Mouse (Mus musculus): ENCODE data around the gene Plk3. TPM values are rescaled to one million over a fixed set of nuclear protein-coding genes. Genes with fewer than 3 reads are reported as not detected.

Plk3 gene
- polyA plus RNA-seq, 1 experiment from 2014 or later = 2.5 TPM

DNA sequence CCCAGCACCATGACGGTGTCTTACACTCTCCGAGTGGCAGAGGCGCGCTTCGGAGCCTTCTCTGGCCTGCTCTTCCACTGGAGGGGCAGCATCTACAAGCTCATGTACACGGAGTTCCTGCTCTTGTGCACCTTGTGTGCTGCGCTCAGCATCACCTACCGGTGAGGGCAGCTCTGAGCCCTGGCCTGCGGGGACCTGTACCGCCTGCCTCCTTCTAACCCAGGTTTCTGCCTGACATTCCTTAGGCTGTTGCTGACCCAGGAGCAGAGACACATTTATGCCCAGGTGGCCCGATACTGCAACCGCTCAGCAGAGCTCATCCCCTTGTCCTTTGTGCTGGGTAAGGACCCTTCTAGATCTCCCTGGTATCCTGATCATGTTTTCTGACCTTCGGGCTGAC, 11.5 kb upstream of the Plk3 start:
- no peak overlapping the region for H3K9ac ChIP-seq (ENCODE audit: low read depth, low read length)
- no peak for ATAC-seq
- H3K27ac ChIP-seq (ENCODE audit: low read length) = no peak overlapping the region
- no peak overlapping the region for H3K4me3 ChIP-seq (ENCODE audit: low read length)
- 93% methylated on average over 13 of the region's 13 CpGs for WGBS
- no peaks in the 10 kb centered on the region for H3K27me3 ChIP-seq (replicated peaks; ENCODE audit: control insufficient read depth, insufficient read depth, low read length)
- H3K9me3 ChIP-seq (ENCODE audit: control insufficient read depth, low read length) = no peaks in the 10 kb centered on the region
- no peaks in the 10 kb centered on the region for H3K4me1 ChIP-seq (ENCODE audit: control insufficient read depth, insufficient read depth, low read length)
- H3K36me3 ChIP-seq (ENCODE audit: control insufficient read depth, insufficient read depth, low read length) = peaks cover 4% of the 10 kb centered on the region
- no peak overlapping the region for H3K4me2 ChIP-seq (ENCODE audit: low read depth, low read length)

DNA sequence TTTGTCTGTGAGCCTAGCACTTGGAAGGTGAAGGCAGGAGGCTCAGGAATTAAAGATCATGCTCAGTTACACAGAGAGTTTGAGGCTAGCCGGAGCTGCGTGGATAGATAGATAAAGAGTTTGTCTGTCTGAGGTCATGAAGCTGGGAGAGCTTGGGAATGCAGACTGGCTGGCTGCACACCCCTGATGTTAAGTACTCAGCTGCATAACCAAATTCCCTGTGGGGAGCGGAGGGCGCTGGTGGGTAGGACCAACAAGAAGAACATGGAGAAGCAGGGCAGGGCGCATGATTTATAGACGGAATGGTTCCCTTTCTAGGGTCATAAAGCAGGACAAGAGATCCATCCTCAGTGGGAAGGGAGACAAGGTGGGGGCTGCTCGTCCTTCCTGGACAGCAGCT, 9.3 kb upstream of the Plk3 start:
- H3K27me3 ChIP-seq (replicated peaks; ENCODE audit: control insufficient read depth, insufficient read depth, low read length) = no peaks in the 10 kb centered on the region
- no peaks in the 10 kb centered on the region for H3K9me3 ChIP-seq (ENCODE audit: control insufficient read depth, low read length)
- H3K4me2 ChIP-seq (ENCODE audit: low read depth, low read length) = no peak overlapping the region
- no peaks in the 10 kb centered on the region for H3K4me1 ChIP-seq (ENCODE audit: control insufficient read depth, insufficient read depth, low read length)
- no peak for ATAC-seq
- WGBS = 39% methylated on average over 7 of the region's 7 CpGs
- H3K27ac ChIP-seq (ENCODE audit: low read length) = no peak overlapping the region
- no peaks in the 10 kb centered on the region for H3K36me3 ChIP-seq (ENCODE audit: control insufficient read depth, insufficient read depth, low read length)
- no peak overlapping the region for H3K4me3 ChIP-seq (ENCODE audit: low read length)
- H3K9ac ChIP-seq (ENCODE audit: low read depth, low read length) = no peak overlapping the region

GRCm38 (mm10) chr4:117140613-117141012, 6.8 kb upstream of the Plk3 start:
- no peak overlapping the region for H3K4me2 ChIP-seq (ENCODE audit: low read depth, low read length)
- H3K27me3 ChIP-seq (replicated peaks; ENCODE audit: control insufficient read depth, insufficient read depth, low read length) = no peaks in the 10 kb centered on the region
- no peaks in the 10 kb centered on the region for H3K36me3 ChIP-seq (ENCODE audit: control insufficient read depth, insufficient read depth, low read length)
- 40% methylated on average over 4 of the region's 4 CpGs for WGBS
- peaks cover 1% of the 10 kb centered on the region; the same call in 1 of the 2 replicates for H3K4me1 ChIP-seq (ENCODE audit: control insufficient read depth, insufficient read depth, low read length)
- H3K27ac ChIP-seq (ENCODE audit: low read length) = no peak overlapping the region
- ATAC-seq = no peak
- no peak overlapping the region for H3K4me3 ChIP-seq (ENCODE audit: low read length)
- no peaks in the 10 kb centered on the region for H3K9me3 ChIP-seq (ENCODE audit: control insufficient read depth, low read length)
- no peak overlapping the region for H3K9ac ChIP-seq (ENCODE audit: low read depth, low read length)

- Histone ChIP-seq H3K4me1 (ENCODE audit: control insufficient read depth, insufficient read depth, low read length) (peaks cover 9% of the 10 kb centered on the region), H3K27me3 (replicated peaks; ENCODE audit: control insufficient read depth, insufficient read depth, low read length) (no peaks in the 10 kb centered on the region), H3K9ac (ENCODE audit: low read depth, low read length) (no peak overlapping the region), H3K27ac (ENCODE audit: low read length) (no peak overlapping the region), H3K4me2 (ENCODE audit: low read depth, low read length) (no peak overlapping the region), H3K36me3 (ENCODE audit: control insufficient read depth, insufficient read depth, low read length) (no peaks in the 10 kb centered on the region), H3K4me3 (ENCODE audit: low read length) (no peak overlapping the region), H3K9me3 (ENCODE audit: control insufficient read depth, low read length) (no peaks in the 10 kb centered on the region)
- WGBS = 3% methylated on average over 2 of the region's 2 CpGs
- ATAC-seq = no peak
Observed at GRCm38 (mm10) chr4:117139217-117139612, 5.5 kb upstream of the Plk3 start.

- peaks cover 12% of the 10 kb centered on the region for H3K4me1 ChIP-seq (ENCODE audit: control insufficient read depth, insufficient read depth, low read length)
- H3K4me2 ChIP-seq (ENCODE audit: low read depth, low read length) = no peak overlapping the region
- H3K27me3 ChIP-seq (replicated peaks; ENCODE audit: control insufficient read depth, insufficient read depth, low read length) = no peaks in the 10 kb centered on the region
- no peak overlapping the region for H3K9ac ChIP-seq (ENCODE audit: low read depth, low read length)
- WGBS = 63% methylated on average over 16 of the region's 17 CpGs
- H3K4me3 ChIP-seq (ENCODE audit: low read length) = no peak overlapping the region
- no peak overlapping the region for H3K27ac ChIP-seq (ENCODE audit: low read length)
- no peak for ATAC-seq
- no peaks in the 10 kb centered on the region for H3K36me3 ChIP-seq (ENCODE audit: control insufficient read depth, insufficient read depth, low read length)
- no peaks in the 10 kb centered on the region for H3K9me3 ChIP-seq (ENCODE audit: control insufficient read depth, low read length)
Observed at GRCm38 (mm10) chr4:117138295-117139216, 4.8 kb upstream of the Plk3 start.

- no peaks in the 10 kb centered on the region for H3K9me3 ChIP-seq (ENCODE audit: control insufficient read depth, low read length)
- peaks cover 3% of the 10 kb centered on the region; the same call in 1 of the 2 replicates for H3K27me3 ChIP-seq (replicated peaks; ENCODE audit: control insufficient read depth, insufficient read depth, low read length)
- peak overlapping the region; percentile 70 for H3K27ac ChIP-seq (ENCODE audit: low read length)
- H3K4me3 ChIP-seq (ENCODE audit: low read length) = no peak overlapping the region
- ATAC-seq = peak; percentile 87
- H3K4me2 ChIP-seq (ENCODE audit: low read depth, low read length) = peak overlapping the region; percentile 13; the same call in 1 of the 2 replicates
- peaks cover 20% of the 10 kb centered on the region for H3K4me1 ChIP-seq (ENCODE audit: control insufficient read depth, insufficient read depth, low read length)
- 19% methylated on average over 8 of the region's 8 CpGs for WGBS
- H3K36me3 ChIP-seq (ENCODE audit: control insufficient read depth, insufficient read depth, low read length) = 0 out of 2 replicates have a peak, but pooled peaks cover 5% of the 10 kb centered on the region
- H3K9ac ChIP-seq (ENCODE audit: low read depth, low read length) = peak overlapping the region; percentile 22; the same call in 1 of the 2 replicates
Observed at GRCm38 (mm10) chr4:117136034-117136433, 2.3 kb upstream of the Plk3 start.

DNA sequence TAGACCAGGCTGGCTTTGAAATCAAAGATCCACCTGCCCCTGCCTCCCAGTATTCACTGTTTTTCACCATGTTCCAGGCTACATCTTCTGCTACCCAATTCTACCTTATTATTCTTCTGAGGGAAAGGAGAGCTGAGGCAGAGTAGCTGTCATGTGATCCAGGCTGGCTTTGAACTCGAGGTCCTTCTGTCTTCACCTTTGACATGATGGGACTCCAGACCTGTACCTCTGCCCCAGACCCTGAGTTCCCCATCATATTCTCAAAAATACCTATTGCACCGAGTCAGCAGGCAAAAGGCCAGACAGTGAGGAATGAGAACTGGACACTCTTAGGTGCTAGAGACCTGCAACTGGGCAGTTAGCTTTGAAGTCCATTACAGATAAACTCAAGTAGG, 835 bp upstream of the Plk3 start:
- H3K4me3 ChIP-seq (ENCODE audit: low read length) = no peak overlapping the region
- peak overlapping the region; percentile 72 for H3K27ac ChIP-seq (ENCODE audit: low read length)
- H3K9me3 ChIP-seq (ENCODE audit: control insufficient read depth, low read length) = no peaks in the 10 kb centered on the region
- no peak for ATAC-seq
- H3K4me1 ChIP-seq (ENCODE audit: control insufficient read depth, insufficient read depth, low read length) = peaks cover 20% of the 10 kb centered on the region
- peak overlapping the region; percentile 95; the same call in 1 of the 2 replicates for H3K9ac ChIP-seq (ENCODE audit: low read depth, low read length)
- WGBS = 42% methylated on average over 2 of the region's 2 CpGs
- 0 out of 2 replicates have a peak, but pooled peaks cover 5% of the 10 kb centered on the region for H3K36me3 ChIP-seq (ENCODE audit: control insufficient read depth, insufficient read depth, low read length)
- no peak overlapping the region for H3K4me2 ChIP-seq (ENCODE audit: low read depth, low read length)
- peaks cover 3% of the 10 kb centered on the region; the same call in 1 of the 2 replicates for H3K27me3 ChIP-seq (replicated peaks; ENCODE audit: control insufficient read depth, insufficient read depth, low read length)

DNA sequence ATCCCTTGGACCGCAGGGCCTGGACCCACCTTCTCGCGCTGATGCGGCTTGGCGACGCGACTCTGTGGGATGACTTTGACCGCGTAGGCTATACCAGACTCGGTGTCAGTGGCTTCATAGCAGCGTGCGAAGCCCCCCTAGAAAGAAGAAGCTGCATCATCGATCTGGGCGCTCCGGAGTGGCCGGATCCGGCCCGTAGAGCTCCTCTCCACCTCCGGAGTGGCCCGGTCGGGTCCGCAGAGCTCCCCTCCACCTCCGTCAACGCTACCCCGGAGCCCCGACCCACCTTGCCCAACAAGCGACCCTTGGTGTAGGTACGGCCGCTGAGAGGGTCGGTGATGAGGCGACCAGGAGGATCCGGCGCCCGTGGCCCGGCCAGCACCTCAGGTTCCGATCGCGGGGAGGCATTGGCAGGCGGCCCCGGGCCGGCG, 382 bp downstream of the Plk3 start:
- H3K4me2 ChIP-seq (ENCODE audit: low read depth, low read length) = peak overlapping the region; percentile 99
- peaks cover 6% of the 10 kb centered on the region for H3K36me3 ChIP-seq (ENCODE audit: control insufficient read depth, insufficient read depth, low read length)
- H3K27ac ChIP-seq (ENCODE audit: low read length) = peak overlapping the region; percentile 37; the same call in 1 of the 2 replicates
- peaks cover 20% of the 10 kb centered on the region for H3K4me1 ChIP-seq (ENCODE audit: control insufficient read depth, insufficient read depth, low read length)
- peaks cover 3% of the 10 kb centered on the region; the same call in 1 of the 2 replicates for H3K27me3 ChIP-seq (replicated peaks; ENCODE audit: control insufficient read depth, insufficient read depth, low read length)
- peak overlapping the region; percentile 91 for H3K4me3 ChIP-seq (ENCODE audit: low read length)
- ATAC-seq = peak; percentile 5; the same call in 1 of the 2 replicates
- WGBS = under 1% methylated on average over 42 of the region's 42 CpGs
- H3K9me3 ChIP-seq (ENCODE audit: control insufficient read depth, low read length) = no peaks in the 10 kb centered on the region
- peak overlapping the region; percentile 95 for H3K9ac ChIP-seq (ENCODE audit: low read depth, low read length)

GRCm38 (mm10) chr4:117132794-117133143, 994 bp downstream of the Plk3 start:
- Histone ChIP-seq H3K4me3 (ENCODE audit: low read length) (peak overlapping the region; percentile 91), H3K9me3 (ENCODE audit: control insufficient read depth, low read length) (no peaks in the 10 kb centered on the region), H3K27me3 (replicated peaks; ENCODE audit: control insufficient read depth, insufficient read depth, low read length) (peaks cover 3% of the 10 kb centered on the region; the same call in 1 of the 2 replicates), H3K36me3 (ENCODE audit: control insufficient read depth, insufficient read depth, low read length) (peaks cover 11% of the 10 kb centered on the region), H3K9ac (ENCODE audit: low read depth, low read length) (peak overlapping the region; percentile 95), H3K27ac (ENCODE audit: low read length) (no peak overlapping the region), H3K4me1 (ENCODE audit: control insufficient read depth, insufficient read depth, low read length) (peaks cover 20% of the 10 kb centered on the region), H3K4me2 (ENCODE audit: low read depth, low read length) (peak overlapping the region; percentile 99)
- ATAC-seq = no peak
- 29% methylated on average over 11 of the region's 11 CpGs for WGBS
